Mouse (Mus musculus) intestine, embryonic 15.5 days (tissue): ENCODE results near the gene Wdr62. TPM values are rescaled to one million over a fixed set of nuclear protein-coding genes. Genes with fewer than 3 reads are reported as not detected.
"Not testable (repeated sequence)": the region's sequence is repeated elsewhere in the genome, so short reads cannot be mapped to it uniquely, and the experiment has no call there.

ENCODE experiments used
- ATAC-seq: fragments of 200-750 bp; cut with Nextera tagmentation; 2 replicates; pipeline ENCODE4 v1.8.0; 2017; ENCODE audit warnings: moderate TSS enrichment, moderate library complexity
- H3K27ac ChIP-seq: fragments of 300-500 bp; sonication (generic); 2 replicates; pipeline ENCODE4 v1.5.1; 2015; ENCODE audit warnings: mild to moderate bottlenecking, inconsistent platforms
- H3K27me3 ChIP-seq: fragments of 300-500 bp; sonication (generic); replicated peaks from 2 replicates; pipeline ENCODE4 v1.6.1; 2015; ENCODE audit warnings: inconsistent platforms
- H3K36me3 ChIP-seq: fragments of 300-500 bp; sonication (generic); 2 replicates; pipeline ENCODE4 v1.6.1; 2015; ENCODE audit warnings: inconsistent platforms
- H3K4me1 ChIP-seq: fragments of 300-500 bp; sonication (generic); replicated peaks from 2 replicates; pipeline ENCODE4 v1.6.1; 2015; ENCODE audit warnings: inconsistent platforms
- H3K4me2 ChIP-seq: fragments of 300-500 bp; sonication (generic); replicated peaks from 2 replicates; pipeline ENCODE4 v1.6.1; 2015; ENCODE audit warnings: mild to moderate bottlenecking, inconsistent platforms
- H3K4me3 ChIP-seq: fragments of 300-500 bp; sonication (generic); replicated peaks from 2 replicates; pipeline ENCODE4 v1.5.1; 2015; ENCODE audit warnings: inconsistent platforms
- H3K9ac ChIP-seq: fragments of 300-500 bp; sonication (generic); 2 replicates; pipeline ENCODE4 v1.6.1; 2015; ENCODE audit warnings: inconsistent platforms
- H3K9me3 ChIP-seq: fragments of 300-500 bp; sonication (generic); 2 replicates; pipeline ENCODE4 v1.6.1; 2016; ENCODE audit warnings: inconsistent platforms
- WGBS: fragments of 180-500 bp; shearing (Covaris S2); methylation state at CpG from one replicate; pipeline ENCODE4 v1.1.7; 2015; 5-methylcytosine and 5-hydroxymethylcytosine counted together
- polyA plus RNA-seq: library from polyadenylated mRNA; unstranded; fragments of >200 nt; fragmentation: Nextera tagmentation; extraction: Ambion mirVana; gene quantifications from 2 replicates; pipeline ENCODE4 v1.2.1, GENCODE M21; 2015

The Wdr62 gene
- polyA plus RNA-seq, 1 experiment from 2014 or later: 6.6 TPM

DNA sequence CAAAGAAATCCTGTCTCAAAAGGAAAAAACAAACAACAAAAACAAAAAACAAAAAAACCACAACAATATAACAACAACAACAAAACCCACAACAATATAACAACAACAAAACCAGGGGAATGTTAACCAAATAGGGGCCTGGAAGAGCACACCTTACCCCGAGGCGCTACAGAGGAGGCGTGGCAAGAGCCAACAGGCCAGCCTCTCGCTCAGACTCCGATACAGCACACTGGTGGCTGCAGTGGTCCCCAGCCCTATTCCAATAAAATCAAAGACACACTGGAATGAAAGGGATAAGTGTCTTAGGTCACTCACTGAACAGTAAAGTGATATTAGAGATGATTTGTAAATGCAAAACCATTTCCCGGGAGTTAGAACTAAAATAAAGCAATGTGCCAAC, 683 bp downstream of the Wdr62 start:
- peak; percentile 35; the same call in 1 of the 2 replicates for ATAC-seq
- Histone ChIP-seq H3K9me3 (no peaks in the 10 kb centered on the region), H3K36me3 (no peaks in the 10 kb centered on the region), H3K4me3 (peak overlapping the region; percentile 82), H3K4me1 (peaks cover 4% of the 10 kb centered on the region; the same call in 1 of the 2 replicates), H3K27ac (peak overlapping the region; percentile 98), H3K4me2 (peak overlapping the region; percentile 86), H3K27me3 (no peaks in the 10 kb centered on the region), H3K9ac (peak overlapping the region; percentile 54)
- 0% methylated on average over 6 of the region's 6 CpGs for WGBS

DNA sequence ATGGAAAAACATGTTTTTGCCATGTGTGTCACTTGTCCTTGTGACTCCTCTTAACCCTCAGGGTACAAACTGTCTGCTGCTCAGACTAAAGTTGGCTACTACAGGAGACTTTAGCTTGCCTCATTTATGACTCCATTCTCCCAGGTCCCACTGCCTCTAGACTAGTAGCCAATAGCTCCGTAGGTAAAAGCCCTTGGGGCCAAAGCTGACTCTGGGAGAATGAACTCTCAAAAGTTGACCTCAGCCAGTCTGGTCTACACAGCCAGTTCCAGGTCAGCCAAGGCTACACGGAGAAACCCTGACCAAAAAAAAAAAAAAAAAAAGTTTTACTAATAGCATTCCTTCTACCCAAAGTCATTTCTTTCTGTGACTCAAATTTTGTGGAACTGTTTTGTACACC, 1.3 kb downstream of the Wdr62 start:
- Histone ChIP-seq H3K9me3 (no peaks in the 10 kb centered on the region), H3K27ac (no peak overlapping the region), H3K4me2 (peak overlapping the region; percentile 86), H3K27me3 (no peaks in the 10 kb centered on the region), H3K9ac (no peak overlapping the region), H3K4me1 (peaks cover 4% of the 10 kb centered on the region; the same call in 1 of the 2 replicates), H3K4me3 (no peak overlapping the region), H3K36me3 (no peaks in the 10 kb centered on the region)
- 40% methylated on average over 2 of the region's 2 CpGs for WGBS
- no peak for ATAC-seq

DNA sequence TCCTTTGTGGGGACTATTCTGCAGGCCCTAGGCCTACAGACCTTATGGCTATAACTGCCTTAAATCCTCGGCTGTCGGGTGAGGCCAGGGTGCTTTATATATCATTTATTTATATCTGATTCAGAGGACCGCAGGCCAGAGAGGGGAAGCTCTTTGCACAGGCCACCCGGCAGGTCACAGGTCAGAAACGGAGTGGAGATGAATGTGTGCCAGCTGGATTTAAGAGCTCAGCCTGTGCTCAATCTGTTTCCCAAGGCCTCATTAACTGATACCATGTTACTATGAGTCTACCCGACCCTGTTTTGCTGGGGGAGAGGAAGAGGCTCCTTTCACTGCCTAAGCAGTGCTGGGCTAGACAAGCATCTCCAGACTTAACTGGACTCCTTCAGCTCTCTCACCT, 5.8 kb downstream of the Wdr62 start:
- WGBS: 53% methylated on average over 6 of the region's 6 CpGs
- Histone ChIP-seq H3K9me3 (no peaks in the 10 kb centered on the region), H3K9ac (no peak overlapping the region), H3K4me3 (no peak overlapping the region), H3K27ac (no peak overlapping the region), H3K27me3 (no peaks in the 10 kb centered on the region), H3K36me3 (no peaks in the 10 kb centered on the region), H3K4me2 (no peak overlapping the region), H3K4me1 (peaks cover 1% of the 10 kb centered on the region; the same call in 1 of the 2 replicates)
- no peak for ATAC-seq

DNA sequence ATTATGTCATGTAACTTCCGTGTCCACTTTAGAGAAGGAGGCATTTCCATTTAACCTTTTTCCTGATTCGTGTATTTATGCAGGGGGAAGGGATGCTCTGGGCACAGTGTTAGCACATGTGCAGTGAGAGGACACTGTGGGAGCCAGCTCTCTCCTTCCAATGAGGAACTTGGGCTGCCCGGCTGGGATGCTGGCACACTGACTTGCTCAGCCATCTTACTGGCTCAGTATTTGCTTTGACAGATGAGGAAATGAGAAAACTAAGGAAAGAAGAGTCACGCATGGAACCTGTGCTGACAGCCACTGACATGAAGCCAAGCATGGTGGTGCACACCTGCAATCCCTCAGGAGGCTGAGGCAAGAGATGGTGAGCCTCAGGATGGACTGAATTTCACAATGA, 10.6 kb downstream of the Wdr62 start:
- Histone ChIP-seq H3K27ac (no peak overlapping the region), H3K4me2 (no peak overlapping the region), H3K9ac (no peak overlapping the region), H3K4me1 (no peaks in the 10 kb centered on the region), H3K36me3 (no peaks in the 10 kb centered on the region), H3K9me3 (no peaks in the 10 kb centered on the region), H3K4me3 (no peak overlapping the region), H3K27me3 (no peaks in the 10 kb centered on the region)
- no peak for ATAC-seq
- 91% methylated on average over 4 of the region's 4 CpGs for WGBS

DNA sequence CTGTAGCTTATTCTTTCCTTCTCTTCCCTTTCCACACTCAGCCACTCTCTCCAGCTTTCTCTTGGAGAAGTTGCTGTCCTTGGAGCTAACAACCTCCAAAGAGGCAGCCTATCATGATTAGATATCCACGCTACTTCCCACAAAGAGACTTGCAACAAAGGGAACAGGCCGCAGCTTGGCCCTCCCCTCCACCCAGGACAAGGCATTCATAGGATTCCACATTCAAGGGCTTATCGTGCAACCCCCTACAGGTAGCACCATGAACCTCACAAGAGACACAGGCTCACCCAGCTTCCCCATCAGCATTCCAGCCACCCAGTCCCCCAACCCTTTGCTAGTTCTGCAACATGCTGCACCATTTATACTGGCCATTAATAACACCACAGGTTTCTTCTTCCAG, 13.4 kb downstream of the Wdr62 start:
- ATAC-seq: no peak
- no peak overlapping the region for H3K9ac ChIP-seq
- H3K4me2 ChIP-seq: no peak overlapping the region
- no peaks in the 10 kb centered on the region for H3K36me3 ChIP-seq
- no peaks in the 10 kb centered on the region for H3K4me1 ChIP-seq
- 78% methylated on average over 3 of the region's 3 CpGs for WGBS
- H3K4me3 ChIP-seq: no peak overlapping the region
- no peak overlapping the region for H3K27ac ChIP-seq
- no peaks in the 10 kb centered on the region for H3K27me3 ChIP-seq
- H3K9me3 ChIP-seq: no peaks in the 10 kb centered on the region

DNA sequence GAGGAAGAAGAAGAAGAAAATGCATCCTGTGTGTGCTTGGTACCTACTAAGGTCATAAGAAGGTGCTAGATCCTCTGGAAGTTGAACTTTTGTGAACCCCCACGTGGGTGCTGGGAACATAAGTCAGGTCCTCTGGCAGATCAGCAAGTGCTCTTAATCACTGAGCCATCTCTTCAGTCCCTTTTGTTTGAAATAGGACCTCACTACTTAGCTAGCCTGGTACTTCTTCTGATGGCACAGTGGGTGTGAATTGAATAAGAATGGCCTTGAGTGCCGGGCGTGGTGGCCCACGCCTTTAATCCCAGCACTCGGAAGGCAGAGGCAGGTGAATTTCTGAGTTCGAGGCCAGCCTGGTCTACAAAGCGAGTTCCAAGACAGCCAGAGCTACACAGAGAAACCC, 14.3 kb downstream of the Wdr62 start:
- no peak for ATAC-seq
- Histone ChIP-seq H3K9me3 (no peaks in the 10 kb centered on the region), H3K36me3 (no peaks in the 10 kb centered on the region), H3K4me2 (no peak overlapping the region), H3K9ac (no peak overlapping the region), H3K4me3 (no peak overlapping the region), H3K4me1 (no peaks in the 10 kb centered on the region), H3K27me3 (no peaks in the 10 kb centered on the region), H3K27ac (no peak overlapping the region)
- WGBS: 91% methylated on average over 7 of the region's 7 CpGs

DNA sequence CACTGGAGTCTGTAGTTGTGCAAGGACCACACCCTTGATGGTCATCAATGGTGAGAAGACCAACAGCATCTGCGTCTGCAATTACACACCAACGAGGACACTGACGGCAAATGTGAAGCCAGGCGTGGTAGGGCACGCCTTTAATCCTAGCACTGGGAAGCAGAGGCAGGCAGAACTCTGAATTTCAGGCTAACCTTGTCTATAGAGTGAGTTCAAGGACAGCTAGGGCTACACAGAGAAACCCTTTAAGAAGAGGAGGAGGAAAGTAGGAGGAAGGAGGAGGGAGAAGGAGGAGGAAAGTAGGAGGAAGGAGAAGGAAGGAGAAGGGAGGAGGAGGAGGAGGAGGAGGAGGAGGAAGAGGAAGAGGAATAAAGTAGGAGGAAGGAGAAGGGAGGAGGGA, 14.7 kb downstream of the Wdr62 start:
- Histone ChIP-seq H3K9ac (no peak overlapping the region), H3K4me1 (no peaks in the 10 kb centered on the region), H3K9me3 (no peaks in the 10 kb centered on the region), H3K36me3 (no peaks in the 10 kb centered on the region), H3K4me3 (no peak overlapping the region), H3K27ac (no peak overlapping the region), H3K4me2 (no peak overlapping the region), H3K27me3 (no peaks in the 10 kb centered on the region)
- WGBS: 90% methylated on average over 5 of the region's 5 CpGs
- ATAC-seq: no peak

DNA sequence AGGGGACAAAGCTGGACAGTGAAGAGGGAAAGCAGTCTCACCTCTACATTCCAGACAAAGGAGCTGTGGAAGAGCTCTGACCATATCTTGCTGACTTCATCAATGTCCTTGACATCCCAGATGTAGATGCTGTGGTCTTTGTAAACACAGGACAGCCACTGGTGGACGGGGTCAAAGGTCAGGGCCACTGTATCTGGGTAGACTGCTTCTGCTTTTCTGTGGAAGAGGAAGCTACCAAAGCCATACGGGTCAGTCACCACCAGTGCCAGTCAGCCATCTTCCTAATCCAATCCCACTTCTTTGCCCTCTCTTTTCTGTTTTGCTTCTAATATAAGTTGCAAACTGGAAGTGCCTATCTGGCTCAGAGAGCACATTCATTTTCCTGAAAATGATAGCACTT, 15.2 kb downstream of the Wdr62 start:
- H3K4me3 ChIP-seq: no peak overlapping the region
- H3K9ac ChIP-seq: no peak overlapping the region
- ATAC-seq: no peak
- no peaks in the 10 kb centered on the region for H3K4me1 ChIP-seq
- H3K27ac ChIP-seq: no peak overlapping the region
- WGBS: 67% methylated on average over 2 of the region's 2 CpGs
- no peaks in the 10 kb centered on the region for H3K27me3 ChIP-seq
- H3K9me3 ChIP-seq: no peaks in the 10 kb centered on the region
- no peaks in the 10 kb centered on the region for H3K36me3 ChIP-seq
- H3K4me2 ChIP-seq: no peak overlapping the region

GRCm38 (mm10) chr7:30251956-30252954, 28.0 kb downstream of the Wdr62 start:
- ATAC-seq: peak; percentile 63
- no peak overlapping the region for H3K9ac ChIP-seq

DNA sequence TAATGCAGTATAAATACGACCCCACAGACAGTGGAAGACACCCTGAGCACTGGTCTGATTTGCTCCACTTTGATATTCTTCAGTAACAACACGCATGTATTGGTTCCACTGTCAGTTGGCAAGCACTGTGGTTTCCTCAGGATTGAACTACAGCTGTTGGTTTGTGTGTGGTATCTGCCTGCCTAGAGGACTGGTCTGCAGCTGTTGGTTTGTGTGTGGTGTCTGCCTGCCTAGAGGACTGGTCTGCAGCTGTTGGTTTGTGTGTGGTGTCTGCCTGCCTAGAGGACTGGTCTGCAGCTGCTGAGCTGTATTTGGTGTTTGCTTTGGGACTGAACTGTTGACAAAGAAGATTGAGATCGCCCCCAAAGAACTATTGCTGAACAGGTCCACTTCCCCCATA, 42.8 kb downstream of the Wdr62 start:
- H3K9ac ChIP-seq, H3K27me3 ChIP-seq, H3K4me3 ChIP-seq, H3K27ac ChIP-seq, ATAC-seq, H3K36me3 ChIP-seq, H3K4me2 ChIP-seq, H3K9me3 ChIP-seq, H3K4me1 ChIP-seq: not testable (repeated sequence)
- 85% methylated on average over 3 of the region's 3 CpGs for WGBS

More at GRCm38 (mm10) chr7:30251956-30252954, 28.0 kb downstream of the Wdr62 start:
- Histone ChIP-seq H3K4me1 (no peaks in the 10 kb centered on the region), H3K4me3 (no peak overlapping the region), H3K4me2 (no peak overlapping the region), H3K9me3 (no peaks in the 10 kb centered on the region), H3K36me3 (0 out of 2 replicates have a peak, but pooled peaks cover 4% of the 10 kb centered on the region), H3K27ac (no peak overlapping the region), H3K27me3 (no peaks in the 10 kb centered on the region)
- 74% methylated on average over 12 of the region's 12 CpGs for WGBS

- Histone ChIP-seq H3K4me2 (no peak within 1 kb of the TSS), H3K9me3 (no peaks in the 10 kb centered on the region), H3K4me1 (peaks cover 8% of the 10 kb centered on the region), H3K27me3 (no peaks in the 10 kb centered on the region), H3K36me3 (peaks cover 6% of the 10 kb centered on the region), H3K27ac (no peak within 1 kb of the TSS), H3K9ac (no peak within 1 kb of the TSS), H3K4me3 (no peak within 1 kb of the TSS)
- ATAC-seq: no peak
- 83% methylated on average over 4 of the region's 4 CpGs for WGBS
Observed at GRCm38 (mm10) chr7:30235625-30236024, 44.6 kb downstream of the Wdr62 start, which contains the start of gene Ovol3. TSS of gene Ovol3 (minus strand) at chr7:30235725.

DNA sequence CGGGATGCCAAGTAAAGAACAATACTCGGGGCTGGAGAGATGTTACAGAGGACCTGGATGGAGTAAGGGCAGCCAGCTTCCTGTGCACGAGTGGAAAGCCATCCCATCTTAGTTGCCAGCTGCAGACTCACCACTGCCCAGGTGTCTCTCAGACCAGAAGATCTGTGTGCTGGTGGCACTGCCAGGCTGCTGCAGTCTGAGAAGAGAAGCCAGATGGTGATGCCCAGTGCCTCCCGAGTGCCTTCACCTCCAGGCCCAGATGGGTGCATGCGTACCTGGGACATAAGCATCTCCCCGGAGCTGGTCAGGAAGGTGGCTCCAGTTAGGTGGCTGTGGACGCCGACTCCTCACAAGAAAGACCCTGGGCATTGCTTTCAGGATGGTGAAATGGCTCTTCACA, 45.1 kb downstream of the Wdr62 start:
- Histone ChIP-seq H3K27me3 (no peaks in the 10 kb centered on the region), H3K4me1 (peaks cover 8% of the 10 kb centered on the region), H3K9me3 (no peaks in the 10 kb centered on the region), H3K27ac (no peak overlapping the region), H3K4me3 (no peak overlapping the region), H3K9ac (no peak overlapping the region), H3K4me2 (no peak overlapping the region), H3K36me3 (peaks cover 6% of the 10 kb centered on the region)
- WGBS: 89% methylated on average over 8 of the region's 8 CpGs
- no peak for ATAC-seq
